Mouse (Mus musculus): ENCODE measurements around the gene Pacsin1. TPM values are rescaled to one million over a fixed set of nuclear protein-coding genes. Genes with fewer than 3 reads are reported as not detected.
"Not testable (repeated sequence)": the region's sequence is repeated elsewhere in the genome, so short reads cannot be mapped to it uniquely, and the experiment has no call there.

Pacsin1 gene
- polyA plus RNA-seq, 1 experiment = 1.3 TPM

GRCm38 (mm10) chr17:27636132-27637020 is 18.9 kb upstream of the Pacsin1 start, which contains the start of gene Rps10:
Gene Rps10 (minus strand): TSS chr17:27636669.
- Histone ChIP-seq H3K4me1 (ENCODE audit: control insufficient read depth, insufficient read depth, low read length) (0 out of 2 replicates have a peak, but pooled peaks cover 6% of the 10 kb centered on the region), H3K27ac (ENCODE audit: insufficient read depth, low read depth, low read length) (no peak within 1 kb of the TSS)
- WGBS = 49% methylated on average over 18 of the region's 18 CpGs

GRCm38 (mm10) chr17:27637333-27637732 is 18.0 kb upstream of the Pacsin1 start:
- TF ChIP-seq POLR2A (IDR thresholded peaks at IDR 0.05; ENCODE audit: low read depth, low read length) = no peak
- no peak for TF ChIP-seq CTCF (conservative IDR thresholded peaks at IDR 0.05; ENCODE audit: insufficient read depth, insufficient read length, low read depth, low read length)
- peak; percentile 28 for DNase-seq

More at GRCm38 (mm10) chr17:27636132-27637020, 18.9 kb upstream of the Pacsin1 start, which contains the start of gene Rps10:
- TF ChIP-seq CTCF (conservative IDR thresholded peaks at IDR 0.05; ENCODE audit: insufficient read depth, insufficient read length, low read depth, low read length) (no peak), POLR2A (IDR thresholded peaks at IDR 0.05; ENCODE audit: low read depth, low read length) (no peak)
- no peak for DNase-seq
- H3K27me3 ChIP-seq (replicated peaks; ENCODE audit: control insufficient read depth, insufficient read depth, low read length) = no peaks in the 10 kb centered on the region
- H3K36me3 ChIP-seq (ENCODE audit: control insufficient read depth, insufficient read depth, low read length) = no peaks in the 10 kb centered on the region
- no peak within 1 kb of the TSS; the same call in 1 of the 2 replicates for H3K4me3 ChIP-seq (ENCODE audit: insufficient read depth, low read depth, low read length)

GRCm38 (mm10) chr17:27638921-27639332 is 16.4 kb upstream of the Pacsin1 start:
- no peak overlapping the region for H3K27ac ChIP-seq (ENCODE audit: insufficient read depth, low read depth, low read length)
- TF ChIP-seq CTCF (conservative IDR thresholded peaks at IDR 0.05; ENCODE audit: insufficient read depth, insufficient read length, low read depth, low read length) (peak; percentile 53), POLR2A (IDR thresholded peaks at IDR 0.05; ENCODE audit: low read depth, low read length) (no peak)
- no peak overlapping the region for H3K4me3 ChIP-seq (ENCODE audit: insufficient read depth, low read depth, low read length)
- DNase-seq = no peak
- H3K36me3 ChIP-seq (ENCODE audit: control insufficient read depth, insufficient read depth, low read length) = no peaks in the 10 kb centered on the region
- no peaks in the 10 kb centered on the region for H3K27me3 ChIP-seq (replicated peaks; ENCODE audit: control insufficient read depth, insufficient read depth, low read length)
- 90% methylated on average over 20 of the region's 20 CpGs for WGBS
- H3K4me1 ChIP-seq (ENCODE audit: control insufficient read depth, insufficient read depth, low read length) = no peaks in the 10 kb centered on the region

More at GRCm38 (mm10) chr17:27637333-27637732, 18.0 kb upstream of the Pacsin1 start:
- H3K36me3 ChIP-seq (ENCODE audit: control insufficient read depth, insufficient read depth, low read length) = no peaks in the 10 kb centered on the region
- H3K4me1 ChIP-seq (ENCODE audit: control insufficient read depth, insufficient read depth, low read length) = 0 out of 2 replicates have a peak, but pooled peaks cover 6% of the 10 kb centered on the region
- WGBS = 49% methylated on average over 9 of the region's 9 CpGs
- no peaks in the 10 kb centered on the region for H3K27me3 ChIP-seq (replicated peaks; ENCODE audit: control insufficient read depth, insufficient read depth, low read length)
- H3K4me3 ChIP-seq (ENCODE audit: insufficient read depth, low read depth, low read length) = no peak overlapping the region
- no peak overlapping the region for H3K27ac ChIP-seq (ENCODE audit: insufficient read depth, low read depth, low read length)

GRCm38 (mm10) chr17:27639851-27640250 is 15.5 kb upstream of the Pacsin1 start:
- H3K27ac ChIP-seq (ENCODE audit: insufficient read depth, low read depth, low read length); H3K36me3 ChIP-seq (ENCODE audit: control insufficient read depth, insufficient read depth, low read length); DNase-seq; H3K27me3 ChIP-seq (replicated peaks; ENCODE audit: control insufficient read depth, insufficient read depth, low read length); H3K4me1 ChIP-seq (ENCODE audit: control insufficient read depth, insufficient read depth, low read length); H3K4me3 ChIP-seq (ENCODE audit: insufficient read depth, low read depth, low read length): not testable (repeated sequence)
- WGBS = 91% methylated on average over 6 of the region's 6 CpGs

- Histone ChIP-seq H3K27me3 (replicated peaks; ENCODE audit: control insufficient read depth, insufficient read depth, low read length) (no peaks in the 10 kb centered on the region), H3K4me1 (ENCODE audit: control insufficient read depth, insufficient read depth, low read length) (no peaks in the 10 kb centered on the region), H3K27ac (ENCODE audit: insufficient read depth, low read depth, low read length) (no peak overlapping the region), H3K36me3 (ENCODE audit: control insufficient read depth, insufficient read depth, low read length) (no peaks in the 10 kb centered on the region), H3K4me3 (ENCODE audit: insufficient read depth, low read depth, low read length) (no peak overlapping the region)
- WGBS = 9% methylated on average over 12 of the region's 12 CpGs
- DNase-seq = no peak
- TF ChIP-seq CTCF (conservative IDR thresholded peaks at IDR 0.05; ENCODE audit: insufficient read depth, insufficient read length, low read depth, low read length) (no peak), POLR2A (IDR thresholded peaks at IDR 0.05; ENCODE audit: low read depth, low read length) (no peak)
Observed at GRCm38 (mm10) chr17:27642491-27643062, 12.7 kb upstream of the Pacsin1 start.

- 45% methylated on average over 6 of the region's 6 CpGs for WGBS
- no peak overlapping the region for H3K4me3 ChIP-seq (ENCODE audit: insufficient read depth, low read depth, low read length)
- no peaks in the 10 kb centered on the region for H3K4me1 ChIP-seq (ENCODE audit: control insufficient read depth, insufficient read depth, low read length)
- TF ChIP-seq CTCF (conservative IDR thresholded peaks at IDR 0.05; ENCODE audit: insufficient read depth, insufficient read length, low read depth, low read length) (no peak), POLR2A (IDR thresholded peaks at IDR 0.05; ENCODE audit: low read depth, low read length) (no peak)
- H3K27me3 ChIP-seq (replicated peaks; ENCODE audit: control insufficient read depth, insufficient read depth, low read length) = no peaks in the 10 kb centered on the region
- no peak overlapping the region for H3K27ac ChIP-seq (ENCODE audit: insufficient read depth, low read depth, low read length)
- no peaks in the 10 kb centered on the region for H3K36me3 ChIP-seq (ENCODE audit: control insufficient read depth, insufficient read depth, low read length)
- DNase-seq = no peak
Observed at GRCm38 (mm10) chr17:27643101-27643500, 12.2 kb upstream of the Pacsin1 start.

- WGBS = 88% methylated on average over 9 of the region's 9 CpGs
- H3K27ac ChIP-seq (ENCODE audit: insufficient read depth, low read depth, low read length) = no peak overlapping the region
- no peaks in the 10 kb centered on the region for H3K4me1 ChIP-seq (ENCODE audit: control insufficient read depth, insufficient read depth, low read length)
- TF ChIP-seq POLR2A (IDR thresholded peaks at IDR 0.05; ENCODE audit: low read depth, low read length) = no peak
- TF ChIP-seq CTCF (conservative IDR thresholded peaks at IDR 0.05; ENCODE audit: insufficient read depth, insufficient read length, low read depth, low read length) = no peak
- no peaks in the 10 kb centered on the region for H3K36me3 ChIP-seq (ENCODE audit: control insufficient read depth, insufficient read depth, low read length)
- no peaks in the 10 kb centered on the region for H3K27me3 ChIP-seq (replicated peaks; ENCODE audit: control insufficient read depth, insufficient read depth, low read length)
- DNase-seq = no peak
- H3K4me3 ChIP-seq (ENCODE audit: insufficient read depth, low read depth, low read length) = no peak overlapping the region
Observed at GRCm38 (mm10) chr17:27643756-27644155, 11.6 kb upstream of the Pacsin1 start.
